Mouse (Mus musculus) C2C12 (cell line): ENCODE measurements around the gene Mfsd4b5. TPM values are rescaled to one million over a fixed set of nuclear protein-coding genes. Genes with fewer than 3 reads are reported as not detected.

Source experiments
- H3K27me3 ChIP-seq: one replicate; pipeline ENCODE4 v1.6.1; 2011; ENCODE audit not compliant: control insufficient read depth, insufficient read depth, insufficient read length
- H3K36me3 ChIP-seq: one replicate; pipeline ENCODE4 v1.6.1; 2011; ENCODE audit not compliant: control insufficient read depth, insufficient read depth
- H3K4me3 ChIP-seq: one replicate; pipeline ENCODE4 v1.5.1; 2011; ENCODE audit warnings: mild to moderate bottlenecking, control low read depth; ENCODE audit not compliant: poor library complexity, insufficient read depth, severe bottlenecking
- H3K79me2 ChIP-seq: one replicate; pipeline ENCODE4 v1.6.1; 2011; ENCODE audit not compliant: control insufficient read depth, insufficient read depth
- H3K79me3 ChIP-seq: one replicate; pipeline ENCODE4 v1.6.1; 2011; ENCODE audit warnings: low read depth, control low read depth
- H3ac ChIP-seq: one replicate; pipeline ENCODE3; 2011; ENCODE audit warnings: low read depth; ENCODE audit not compliant: control insufficient read depth, insufficient read length
- CEBPB ChIP-seq: IDR thresholded peaks from one replicate; pipeline ENCODE4 v1.6.1; 2011; ENCODE audit warnings: low read depth, mild to moderate bottlenecking, control low read depth, moderate library complexity
- CTCF ChIP-seq: IDR thresholded peaks from one replicate; pipeline ENCODE4 v1.5.1; 2011; ENCODE audit not compliant: control insufficient read depth, insufficient read depth, insufficient read length
- FOSL1 ChIP-seq: IDR thresholded peaks from one replicate; pipeline ENCODE4 v1.8.0; 2011; ENCODE audit warnings: mild to moderate bottlenecking, low read length; ENCODE audit not compliant: poor library complexity, insufficient read depth, severe bottlenecking
- MAX ChIP-seq: IDR thresholded peaks from one replicate; pipeline ENCODE4 v1.6.1; 2011; ENCODE audit warnings: mild to moderate bottlenecking, control low read depth
- MYOD1 ChIP-seq: IDR thresholded peaks from one replicate; pipeline ENCODE4 v1.6.1; 2011; ENCODE audit warnings: low read depth; ENCODE audit not compliant: control insufficient read depth, insufficient read length
- MYOG ChIP-seq: IDR thresholded peaks from one replicate; pipeline ENCODE4 v1.6.1; 2011; ENCODE audit not compliant: control insufficient read depth, insufficient read length; ENCODE audit errors: extremely low read depth
- USF1 ChIP-seq: IDR thresholded peaks from one replicate; pipeline ENCODE4 v1.6.1; 2011; ENCODE audit warnings: low read depth, mild to moderate bottlenecking, control low read depth, moderate library complexity
- polyA plus RNA-seq: library from polyadenylated mRNA; unstranded; fragments of >200 nt; fragmentation: generic; extraction: Trizol; gene quantifications from one replicate; pipeline ENCODE4 v1.2.1, GENCODE M21; 2012; ENCODE audit warnings: missing spikeins

Mfsd4b5 gene
- polyA plus RNA-seq, 1 experiment: 0.01 TPM

DNA sequence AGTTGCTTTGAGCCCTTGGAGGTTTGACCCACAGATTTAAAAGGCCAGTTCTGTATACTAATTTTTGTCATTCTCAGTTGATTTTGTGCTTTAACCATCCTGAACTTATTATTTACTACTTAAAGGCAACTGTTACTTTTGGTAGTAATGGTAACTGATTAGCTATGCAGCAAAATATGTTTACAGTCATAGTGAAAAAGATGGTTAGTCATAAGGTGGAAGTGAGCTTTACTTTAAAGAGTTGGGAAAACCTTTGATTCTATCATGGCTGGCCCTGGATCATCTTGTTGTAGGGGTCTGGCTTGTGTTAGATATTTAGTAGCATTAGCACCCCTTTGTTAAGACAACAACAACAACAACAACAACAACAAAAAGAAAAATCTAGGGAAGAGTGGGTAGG lies 73.8 kb downstream of the Mfsd4b5 start:
- Histone ChIP-seq H3K27me3 (no peaks in the 10 kb centered on the region), H3ac (no peak overlapping the region), H3K4me3 (no peak overlapping the region)

GRCm38 (mm10) chr10:39908768-39909441 lies 77.5 kb downstream of the Mfsd4b5 start:
- no peaks in the 10 kb centered on the region for H3K27me3 ChIP-seq
- no peak overlapping the region for H3K4me3 ChIP-seq
- TF ChIP-seq FOSL1 (no peak), CEBPB (no peak), USF1 (no peak), MAX (no peak), MYOG (no peak), CTCF (no peak), MYOD1 (no peak)
- no peak overlapping the region for H3ac ChIP-seq
- no peaks in the 10 kb centered on the region for H3K79me2 ChIP-seq
- H3K36me3 ChIP-seq: no peaks in the 10 kb centered on the region
- H3K79me3 ChIP-seq: no peaks in the 10 kb centered on the region

More for the DNA sequence above, 73.8 kb downstream of the Mfsd4b5 start:
- H3K79me2 ChIP-seq: no peaks in the 10 kb centered on the region
- no peaks in the 10 kb centered on the region for H3K36me3 ChIP-seq
- TF ChIP-seq USF1 (no peak), CEBPB (no peak), FOSL1 (no peak)
- H3K79me3 ChIP-seq: no peaks in the 10 kb centered on the region

Other genes starting within 250 kb of the Mfsd4b5 start
- gene Mfsd4b4, start 87.4 kb downstream of the Mfsd4b5 start, polyA plus RNA-seq: 0.68 TPM
- not detected for gene Mfsd4b2, start 59.7 kb downstream of the Mfsd4b5 start, polyA plus RNA-seq
- gene Mfsd4b3, start 26.5 kb downstream of the Mfsd4b5 start, polyA plus RNA-seq: 0.19 TPM
- gene Mfsd4b1, start 38.6 kb upstream of the Mfsd4b5 start, polyA plus RNA-seq: not detected
- gene Slc16a10, start 155.6 kb upstream of the Mfsd4b5 start, polyA plus RNA-seq: 1.5 TPM